Mouse (Mus musculus) ES-E14 (cell line): ENCODE results near the gene Tnpo3. TPM values are rescaled to one million over a fixed set of nuclear protein-coding genes. Genes with fewer than 3 reads are reported as not detected.

Experiments
- DNase-seq: peaks from one replicate; pipeline ENCODE4 v3.0.0-alpha.2; 2013; ENCODE audit warnings: low read depth, low spot score
- H3K27ac ChIP-seq: 2 replicates; pipeline ENCODE4 v1.5.1; 2012; ENCODE audit warnings: low read depth, mild to moderate bottlenecking, low read length, moderate library complexity, mixed read lengths; ENCODE audit not compliant: poor library complexity, insufficient read depth, severe bottlenecking
- H3K36me3 ChIP-seq: 2 replicates; pipeline ENCODE4 v1.6.1; 2012; ENCODE audit warnings: mild to moderate bottlenecking, low read length, moderate library complexity, mixed read lengths; ENCODE audit not compliant: control insufficient read depth, poor library complexity, insufficient read depth, severe bottlenecking
- H3K4me1 ChIP-seq, 2 experiments: fragments of 150-350 bp in 1 of 2; sonication (generic) in 1 of 2; 2 replicates each; pipeline ENCODE4 v1.6.1; 2012; ENCODE audit warnings: low read length in 2 of 2, mild to moderate bottlenecking in 1 of 2, mixed read lengths in 1 of 2; ENCODE audit not compliant: control insufficient read depth in 2 of 2, insufficient read depth in 2 of 2, poor library complexity in 1 of 2
- H3K4me3 ChIP-seq, 2 experiments: fragments of 150-350 bp in 1 of 2; sonication (generic) in 1 of 2; 2 replicates each; pipeline ENCODE4 v1.5.1; 2012; ENCODE audit warnings: low read length in 2 of 2, low read depth in 1 of 2, mild to moderate bottlenecking in 1 of 2, mixed read lengths in 1 of 2; ENCODE audit not compliant: insufficient read depth in 1 of 2, poor library complexity in 1 of 2, severe bottlenecking in 1 of 2
- H3K9ac ChIP-seq: 2 replicates; pipeline ENCODE4 v1.6.1; 2012; ENCODE audit warnings: low read depth, mild to moderate bottlenecking, low read length, mixed read lengths; ENCODE audit not compliant: poor library complexity, insufficient read depth, severe bottlenecking
- H3K9me3 ChIP-seq: fragments of 150-350 bp; sonication (generic); 2 replicates; pipeline ENCODE4 v1.6.1; 2012; ENCODE audit warnings: low read depth, mild to moderate bottlenecking, low read length; ENCODE audit not compliant: control insufficient read depth, insufficient read depth
- CHD2 ChIP-seq: IDR thresholded peaks from 2 replicates; pipeline ENCODE4 v1.6.1; 2014; ENCODE audit warnings: mild to moderate bottlenecking, low read depth, low read length, inconsistent platforms
- HCFC1 ChIP-seq: IDR thresholded peaks from 2 replicates; pipeline ENCODE4 v1.6.1; 2012; ENCODE audit warnings: low read length, inconsistent platforms, borderline replicate concordance; ENCODE audit not compliant: insufficient read depth
- MAFK ChIP-seq: IDR thresholded peaks from 2 replicates; pipeline ENCODE4 v1.6.1; 2014; ENCODE audit warnings: mild to moderate bottlenecking, low read depth, low read length, inconsistent platforms; ENCODE audit not compliant: insufficient read depth
- ZC3H11A ChIP-seq: IDR thresholded peaks from 2 replicates; pipeline ENCODE4 v1.6.1; 2012; ENCODE audit warnings: low read depth, mild to moderate bottlenecking, inconsistent platforms, low read length, borderline replicate concordance
- ZNF384 ChIP-seq: IDR thresholded peaks from 2 replicates; pipeline ENCODE4 v1.6.1; 2012; ENCODE audit warnings: low read depth, low read length, inconsistent platforms
- in situ Hi-C, 2 experiments: fragments of 600-800 bp; cut with MboI; formaldehyde crosslinking; loops; one replicate each; pipeline ENCODE4 v1.15.1; 2025; ENCODE audit warnings: low sequenced_read_pairs in 2 of 2, inconsistent platforms in 1 of 2; ENCODE audit not compliant: unreplicated experiment in 2 of 2
- total RNA-seq: library from RNA; depleted of rRNA; stranded (reverse); fragments of 300-350 nt; gene quantifications from 2 replicates; pipeline ENCODE4 v1.2.3, GENCODE M21; 2012

The Tnpo3 gene
- total RNA-seq, 1 experiment: 89.7 TPM

DNA sequence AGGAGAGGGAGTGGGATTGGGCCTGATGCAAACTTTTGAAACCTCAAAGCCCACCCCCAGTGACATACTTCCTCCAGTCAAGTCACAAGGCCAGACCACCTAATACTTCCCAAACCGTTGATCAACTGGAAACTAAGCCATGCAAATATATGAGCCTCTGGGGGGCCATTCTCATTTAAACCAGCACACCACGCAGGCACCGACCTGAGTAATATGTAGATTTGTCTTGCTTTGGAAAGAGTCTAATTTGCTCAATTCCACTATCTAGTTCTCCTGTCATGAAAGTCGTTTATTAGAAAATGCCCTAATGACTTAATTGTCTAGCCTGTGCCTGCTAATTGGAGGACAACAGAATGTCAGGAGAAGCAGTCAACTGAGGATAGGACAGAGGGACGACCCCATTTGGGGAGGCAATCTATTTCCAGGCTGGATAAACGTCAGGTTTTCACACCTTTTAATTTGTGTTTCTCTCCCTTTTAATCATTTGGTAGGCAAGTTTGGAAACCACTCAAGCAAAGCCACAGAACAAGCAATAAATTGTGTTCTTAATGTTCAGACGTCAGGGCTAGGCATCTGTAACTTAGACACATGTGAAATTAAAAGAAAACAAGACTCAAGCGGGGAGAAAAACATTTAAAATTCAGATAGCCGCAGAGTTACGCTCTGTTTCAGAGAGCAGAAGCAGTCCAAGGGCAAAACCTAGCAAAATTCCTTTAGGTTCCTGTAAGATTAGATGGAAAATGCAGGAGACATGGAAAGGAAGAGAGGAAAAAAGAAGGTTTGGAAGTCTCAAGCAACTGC, 22.3 kb upstream of the Tnpo3 start:
- Histone ChIP-seq H3K36me3 (no peaks in the 10 kb centered on the region), H3K27ac (peak overlapping the region; percentile 58), H3K4me3 (no peak overlapping the region; a peak in 2 of 4 replicates), H3K9me3 (peaks cover 5% of the 10 kb centered on the region; the same call in 1 of the 2 replicates), H3K4me1 (peaks cover 7 to 21% of the 10 kb centered on the region in 2 experiments; a peak in 3 of 4 replicates), H3K9ac (no peak overlapping the region)
- TF ChIP-seq HCFC1 (no peak), ZC3H11A (no peak), ZNF384 (no peak), MAFK (no peak), CHD2 (no peak)
- in situ Hi-C loops: no loop called here
- DNase-seq: no peak

- TF ChIP-seq ZNF384 (no peak), CHD2 (no peak), ZC3H11A (no peak), MAFK (no peak), HCFC1 (no peak)
- H3K27ac ChIP-seq: no peak overlapping the region
- peaks cover 5% of the 10 kb centered on the region; the same call in 1 of the 2 replicates for H3K9me3 ChIP-seq
- in situ Hi-C loops: no loop called here
- no peak overlapping the region for H3K4me3 ChIP-seq
- H3K36me3 ChIP-seq: no peaks in the 10 kb centered on the region
- DNase-seq: no peak
- H3K4me1 ChIP-seq: peaks cover 4 to 12% of the 10 kb centered on the region in 2 experiments; a peak in 3 of 4 replicates
- no peak overlapping the region for H3K9ac ChIP-seq
Observed at GRCm38 (mm10) chr6:29630216-29630615, 20.5 kb upstream of the Tnpo3 start.

DNA sequence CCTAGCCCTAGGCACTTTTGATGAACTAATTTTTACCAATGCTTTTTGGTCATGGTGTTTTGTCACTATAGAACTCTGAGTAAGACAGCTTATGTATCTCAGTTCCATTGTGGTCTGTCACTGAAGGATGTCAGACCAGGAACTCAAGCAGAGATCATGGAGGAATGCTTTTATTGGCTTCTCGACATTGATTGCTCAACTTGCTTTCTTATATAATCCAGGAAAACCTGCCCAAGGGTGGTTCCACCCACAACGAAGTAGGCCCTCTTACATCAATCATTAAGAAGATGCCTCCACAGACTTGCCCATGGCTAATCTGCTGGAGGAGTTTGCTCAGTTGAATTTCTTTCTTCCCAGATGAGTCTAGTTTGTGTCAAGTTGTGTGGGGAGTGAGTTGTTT, 18.1 kb upstream of the Tnpo3 start:
- H3K9me3 ChIP-seq: peaks cover 5% of the 10 kb centered on the region; the same call in 1 of the 2 replicates
- no peak for DNase-seq
- H3K4me1 ChIP-seq: peaks cover 4 to 6% of the 10 kb centered on the region in 2 experiments; a peak in 3 of 4 replicates
- TF ChIP-seq MAFK (no peak), CHD2 (no peak), ZC3H11A (no peak), HCFC1 (no peak), ZNF384 (no peak)
- H3K36me3 ChIP-seq: no peaks in the 10 kb centered on the region
- in situ Hi-C loops: no loop called here
- H3K4me3 ChIP-seq: no peak overlapping the region
- H3K27ac ChIP-seq: no peak overlapping the region
- no peak overlapping the region for H3K9ac ChIP-seq

DNA sequence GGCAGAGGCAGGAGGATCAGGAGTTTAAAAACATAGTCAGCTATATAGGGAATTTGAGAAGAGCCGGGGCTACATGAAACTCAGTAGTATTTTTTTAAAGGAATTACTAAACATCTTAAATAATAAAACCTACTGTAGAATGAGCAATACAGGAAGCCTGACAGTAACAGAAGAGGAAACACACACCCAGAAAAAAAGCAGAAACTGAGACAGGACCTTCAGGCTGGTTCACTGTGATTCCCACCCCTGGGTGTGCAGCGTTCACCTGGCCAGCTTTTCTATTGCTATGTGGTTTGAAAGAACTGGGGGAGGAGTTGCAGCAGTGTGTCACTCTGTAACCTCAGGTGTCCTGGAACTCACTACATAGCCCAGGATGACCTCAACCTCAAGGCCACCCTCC, 14.2 kb upstream of the Tnpo3 start:
- no peak overlapping the region for H3K9ac ChIP-seq
- peaks cover 3 to 8% of the 10 kb centered on the region in 2 experiments; a peak in 2 of 4 replicates for H3K4me1 ChIP-seq
- H3K9me3 ChIP-seq: peaks cover 5% of the 10 kb centered on the region; the same call in 1 of the 2 replicates
- no peak for DNase-seq
- H3K36me3 ChIP-seq: no peaks in the 10 kb centered on the region
- H3K4me3 ChIP-seq: no peak overlapping the region
- no peak for TF ChIP-seq HCFC1
- TF ChIP-seq CHD2: no peak
- TF ChIP-seq MAFK: no peak
- TF ChIP-seq ZNF384: no peak
- TF ChIP-seq ZC3H11A: no peak
- in situ Hi-C loops: no loop called here
- H3K27ac ChIP-seq: no peak overlapping the region
